Mouse (Mus musculus): ENCODE results near the gene Dhx16.

- no peak for TF ChIP-seq CTCF (IDR thresholded peaks at IDR 0.05; ENCODE audit: extremely low read depth, insufficient read length, insufficient replicate concordance, low read depth, low read length)
- no peak; the same call in 1 of the 2 replicates for TF ChIP-seq POLR2A (IDR thresholded peaks at IDR 0.05; ENCODE audit: low read depth, low read length)
Observed at GRCm38 (mm10) chr17:35909919-35910369, 30.3 kb downstream of the Dhx16 start, which contains the start of gene Atat1.

All from small intestine, adult 2 months (tissue).